Mouse (Mus musculus) spleen, postnatal 10 days (tissue): ENCODE results near the gene Kank3.
A peak's percentile ranks its signal among the peaks of the same experiment; 100 is the strongest.

Experiments
- DNase-seq, 2 experiments: peaks; one replicate each; pipeline ENCODE4 v3.0.0; 2021 to 2022; ENCODE audit warnings: low spot score in 2 of 2

Gene Kank3

DNA sequence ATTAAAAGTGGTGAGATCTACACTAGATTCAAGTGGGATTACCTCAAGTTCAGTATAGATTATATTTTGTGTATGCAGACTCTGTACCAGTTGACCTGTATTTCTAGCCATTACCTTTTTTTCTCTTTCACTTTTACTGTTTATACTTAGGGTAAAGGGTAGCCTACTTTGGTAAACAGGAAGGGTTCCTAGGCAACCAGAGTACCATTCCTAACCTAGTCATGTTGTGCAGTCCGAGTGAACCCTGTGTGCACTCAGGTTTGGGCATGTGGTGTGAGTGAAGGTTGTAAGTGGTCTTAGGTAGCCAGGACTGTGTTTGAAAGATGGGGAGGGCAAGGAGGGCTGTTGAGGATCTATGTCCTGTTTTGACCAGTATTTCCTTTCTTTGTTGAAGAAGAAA is 41.0 kb downstream of the Kank3 start:
- no peak for DNase-seq

DNA sequence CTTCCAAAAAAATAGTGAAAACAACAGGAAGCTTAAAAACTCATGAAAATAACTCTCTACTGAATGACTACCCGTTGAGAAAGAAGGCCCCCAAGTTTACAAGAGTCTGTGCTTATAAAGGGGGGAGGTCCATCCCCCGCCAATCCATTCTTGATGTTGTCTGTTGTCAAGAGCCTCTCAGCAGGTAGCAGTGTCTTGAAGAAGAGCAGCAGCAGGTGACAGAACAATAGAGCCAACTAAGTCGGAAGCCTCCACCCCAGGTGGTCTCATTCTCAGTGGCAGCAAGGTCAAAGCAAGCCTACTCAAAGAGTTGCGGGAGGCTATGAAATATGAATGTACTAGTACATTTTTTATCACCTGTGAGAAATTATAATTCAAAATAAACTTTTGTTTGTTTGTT is 47.5 kb downstream of the Kank3 start:
- no peak for DNase-seq

DNA sequence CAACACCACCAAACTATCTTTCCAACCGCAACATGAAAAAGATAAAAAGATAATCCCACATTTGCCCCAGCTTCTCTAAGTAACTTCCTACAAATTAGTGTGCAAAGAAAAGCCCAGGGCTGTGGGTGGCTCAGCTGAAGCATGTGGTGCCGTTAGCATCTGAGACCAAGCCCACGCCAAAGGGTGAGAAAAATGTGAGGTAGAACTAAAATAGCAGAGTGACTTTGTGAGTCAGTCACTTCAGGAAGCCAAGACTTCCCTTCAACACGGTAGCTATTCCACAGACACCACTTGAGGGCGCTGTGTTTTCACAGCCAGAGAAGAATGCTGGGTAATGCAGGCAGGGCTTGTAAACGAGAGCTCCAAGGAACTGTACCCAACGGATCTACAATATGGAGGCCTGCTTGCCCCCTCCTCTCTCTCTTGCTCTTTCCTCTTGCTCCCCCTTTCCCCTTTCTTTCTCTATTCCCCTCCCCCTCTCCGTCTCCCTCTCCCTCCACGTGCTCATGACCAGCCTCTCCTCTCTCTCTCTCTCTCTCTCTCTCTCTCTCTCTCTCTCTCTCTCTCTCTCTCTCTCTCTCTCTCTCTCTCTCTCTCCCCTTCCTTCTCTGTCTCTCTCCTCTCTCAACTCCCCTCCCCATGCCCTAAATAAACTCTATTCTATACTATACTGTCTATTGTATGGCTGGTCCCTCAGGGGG is 55.2 kb downstream of the Kank3 start:
- peak in 1 of 2 experiments; percentile 78 for DNase-seq
